Mouse (Mus musculus): ENCODE results near the gene Slc9a4.

DNA sequence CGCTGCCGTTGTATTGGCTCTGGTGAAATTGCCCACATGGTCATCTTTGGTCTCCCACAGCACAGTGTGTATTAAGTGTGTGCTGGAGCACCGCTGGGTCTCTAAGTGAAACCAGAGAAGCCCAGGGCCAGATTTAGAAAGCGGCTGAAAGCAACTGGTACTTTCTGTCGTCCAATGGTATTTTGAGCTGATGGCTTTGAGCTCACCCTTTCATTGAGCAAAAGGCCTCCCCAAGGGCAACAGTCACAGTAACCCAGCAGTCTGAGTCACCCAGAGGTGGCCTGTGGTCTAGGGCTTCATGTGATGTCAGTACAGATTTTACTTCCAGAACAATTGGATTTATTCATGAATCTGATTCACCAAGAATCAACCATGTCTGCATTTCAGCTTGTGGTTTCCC lies 6.9 kb downstream of the Slc9a4 start:
- TF ChIP-seq POLR2A (IDR thresholded peaks at IDR 0.05; ENCODE audit: borderline replicate concordance, insufficient read depth, low read length) (no peak), CTCF (IDR thresholded peaks at IDR 0.05; ENCODE audit: borderline replicate concordance, insufficient read depth, low read depth, low read length) (no peak)
